14 mouse cellular contexts compared by ENCODE assay signal in the genomic region with DNA sequence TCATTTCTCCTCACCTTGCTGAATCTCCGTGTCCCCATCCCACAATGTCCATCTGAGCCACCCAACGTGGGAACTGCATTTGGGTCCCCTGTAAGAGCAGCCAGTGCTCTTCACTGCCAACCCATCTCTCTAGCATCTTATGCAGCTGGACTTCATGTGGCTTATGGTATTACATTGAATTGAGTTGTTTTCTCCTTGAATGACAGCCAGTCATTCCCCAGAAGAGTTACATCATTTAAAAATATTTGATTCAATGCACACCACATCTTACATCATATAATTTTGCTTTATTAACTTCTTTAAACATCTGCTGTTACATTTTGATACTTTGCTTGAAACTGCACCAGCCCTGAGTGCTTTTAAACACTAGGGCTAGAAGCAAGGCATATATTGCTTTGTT.
"Had no signal": no experiment of that assay in that cellular context is flagged by ENCODE, and none has a peak within 500 bp of the region (broad histone marks: within the 10 kb centered on the region; RNA-seq: fewer than 3 reads in every experiment).

No protein-coding gene starts in this region.

- ATAC-seq: midbrain, embryonic 16.5 days had no signal

- H3K27me3 ChIP-seq: midbrain, embryonic 12.5 days; neural tube, embryonic 12.5 days; stomach, embryonic 15.5 days had no signal

- H3K4me1 ChIP-seq: midbrain, embryonic 12.5 days; neural tube, embryonic 12.5 days; stomach, embryonic 15.5 days had no signal

- DNase-seq: lung, adult 18-20 months; lung, embryonic 14.5 days; lung, postnatal 10 days; lung, postnatal 4 days; midbrain, embryonic 14.5 days; right cerebral cortex, postnatal 14 days; thymus, adult 2 months; thymus, postnatal 25 days; thymus, postnatal 4 days had no signal

- H3K9ac ChIP-seq: lung, embryonic 14.5 days; midbrain, embryonic 12.5 days; neural tube, embryonic 12.5 days; stomach, embryonic 15.5 days had no signal

- H3K4me2 ChIP-seq: lung, embryonic 14.5 days; midbrain, embryonic 12.5 days; neural tube, embryonic 12.5 days; stomach, embryonic 15.5 days had no signal

- H3K4me3 ChIP-seq: midbrain, embryonic 12.5 days; neural tube, embryonic 12.5 days; stomach, embryonic 15.5 days had no signal

- H3K9me3 ChIP-seq: midbrain, embryonic 12.5 days; neural tube, embryonic 12.5 days; stomach, embryonic 15.5 days had no signal

- H3K36me3 ChIP-seq: midbrain, embryonic 12.5 days; neural tube, embryonic 12.5 days; stomach, embryonic 15.5 days had no signal

- H3K27ac ChIP-seq: midbrain, embryonic 12.5 days; neural tube, embryonic 12.5 days; stomach, embryonic 15.5 days; stomach, postnatal 0 days had no signal
